Mouse (Mus musculus) kidney, embryonic 15.5 days (tissue): ENCODE results near the gene Zfp622. TPM values are rescaled to one million over a fixed set of nuclear protein-coding genes. Genes with fewer than 3 reads are reported as not detected.
A peak's percentile ranks its signal among the peaks of the same experiment; 100 is the strongest.
"Not testable (repeated sequence)": the region's sequence is repeated elsewhere in the genome, so short reads cannot be mapped to it uniquely, and the experiment has no call there.

ENCODE experiments used
- ATAC-seq: fragments of 200-750 bp; cut with Nextera tagmentation; replicated peaks from 2 replicates; pipeline ENCODE4 v1.8.0; 2017; ENCODE audit warnings: moderate TSS enrichment; ENCODE audit not compliant: low FRiP score
- H3K27ac ChIP-seq: fragments of 300-500 bp; sonication (generic); 2 replicates; pipeline ENCODE4 v1.5.1; 2015; ENCODE audit warnings: mild to moderate bottlenecking, inconsistent platforms
- H3K27me3 ChIP-seq: fragments of 300-500 bp; sonication (generic); 2 replicates; pipeline ENCODE4 v1.6.1; 2015; ENCODE audit warnings: inconsistent platforms
- H3K36me3 ChIP-seq: fragments of 300-500 bp; sonication (generic); 2 replicates; pipeline ENCODE4 v1.6.1; 2015; ENCODE audit warnings: inconsistent platforms
- H3K4me1 ChIP-seq: fragments of 300-500 bp; sonication (generic); 2 replicates; pipeline ENCODE4 v1.6.1; 2015; ENCODE audit warnings: inconsistent platforms
- H3K4me2 ChIP-seq: fragments of 300-500 bp; sonication (generic); 2 replicates; pipeline ENCODE4 v1.6.1; 2015; ENCODE audit warnings: moderate library complexity, mild to moderate bottlenecking, inconsistent platforms
- H3K4me3 ChIP-seq: fragments of 300-500 bp; sonication (generic); replicated peaks from 2 replicates; pipeline ENCODE4 v1.5.1; 2015; ENCODE audit warnings: mild to moderate bottlenecking, inconsistent platforms
- H3K9ac ChIP-seq: fragments of 300-500 bp; sonication (generic); 2 replicates; pipeline ENCODE4 v1.6.1; 2015; ENCODE audit warnings: mild to moderate bottlenecking, inconsistent platforms
- H3K9me3 ChIP-seq: fragments of 300-500 bp; sonication (generic); replicated peaks from 2 replicates; pipeline ENCODE4 v1.6.1; 2016; ENCODE audit warnings: inconsistent platforms
- WGBS: fragments of 180-500 bp; shearing (Covaris S2); methylation state at CpG from one replicate; pipeline ENCODE4 v1.1.7; 2015; ENCODE audit warnings: mixed read lengths; 5-methylcytosine and 5-hydroxymethylcytosine counted together
- polyA plus RNA-seq: library from polyadenylated mRNA; unstranded; fragments of >200 nt; fragmentation: Nextera tagmentation; extraction: Ambion mirVana; gene quantifications from 2 replicates; pipeline ENCODE4 v1.2.1, GENCODE M21; 2015

Gene Zfp622
- polyA plus RNA-seq, 1 experiment from 2014 or later: 32.8 TPM

- WGBS: 95% methylated on average over 6 of the region's 6 CpGs
- H3K9ac ChIP-seq: no peak overlapping the region
- no peak overlapping the region for H3K4me2 ChIP-seq
- H3K9me3 ChIP-seq: no peaks in the 10 kb centered on the region
- peaks cover 9% of the 10 kb centered on the region for H3K36me3 ChIP-seq
- no peaks in the 10 kb centered on the region for H3K27me3 ChIP-seq
- H3K4me1 ChIP-seq: no peaks in the 10 kb centered on the region
- no peak overlapping the region for H3K27ac ChIP-seq
- no peak overlapping the region for H3K4me3 ChIP-seq
- ATAC-seq: no peak
Observed at GRCm38 (mm10) chr15:25975810-25976209, 8.4 kb upstream of the Zfp622 start.

DNA sequence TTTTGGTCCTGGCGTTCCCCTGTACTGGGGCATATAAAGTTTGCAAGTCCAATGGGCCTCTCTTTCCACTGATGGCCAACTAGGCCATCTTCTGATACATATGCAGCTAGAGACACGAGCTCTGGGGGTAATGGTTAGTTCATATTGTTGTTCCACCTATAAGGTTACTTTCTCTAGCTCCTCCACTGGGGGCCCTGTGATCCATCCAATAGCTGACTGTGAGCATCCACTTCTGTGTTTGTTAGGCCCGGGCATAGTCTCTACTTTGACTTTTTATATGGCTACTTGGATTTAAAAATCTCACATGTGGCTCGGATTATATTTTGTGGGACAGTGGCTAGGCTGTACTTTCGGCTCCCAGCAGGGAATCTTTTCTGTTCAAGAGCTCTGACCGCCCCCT lies 552 bp upstream of the Zfp622 start:
- H3K27ac ChIP-seq: peak overlapping the region; percentile 89
- peaks cover 19% of the 10 kb centered on the region for H3K36me3 ChIP-seq
- WGBS: 16% methylated on average over 6 of the region's 6 CpGs
- peak overlapping the region; percentile 75 for H3K4me3 ChIP-seq
- not testable (repeated sequence) for H3K27me3 ChIP-seq, ATAC-seq, H3K9me3 ChIP-seq
- H3K4me2 ChIP-seq: peak overlapping the region; percentile 71
- H3K4me1 ChIP-seq: peaks cover 17% of the 10 kb centered on the region
- peak overlapping the region; percentile 72 for H3K9ac ChIP-seq

- ATAC-seq: peak; percentile 3; the same call in 1 of the 2 replicates
Observed at GRCm38 (mm10) chr15:25984734-25985492, 747 bp downstream of the Zfp622 start.

DNA sequence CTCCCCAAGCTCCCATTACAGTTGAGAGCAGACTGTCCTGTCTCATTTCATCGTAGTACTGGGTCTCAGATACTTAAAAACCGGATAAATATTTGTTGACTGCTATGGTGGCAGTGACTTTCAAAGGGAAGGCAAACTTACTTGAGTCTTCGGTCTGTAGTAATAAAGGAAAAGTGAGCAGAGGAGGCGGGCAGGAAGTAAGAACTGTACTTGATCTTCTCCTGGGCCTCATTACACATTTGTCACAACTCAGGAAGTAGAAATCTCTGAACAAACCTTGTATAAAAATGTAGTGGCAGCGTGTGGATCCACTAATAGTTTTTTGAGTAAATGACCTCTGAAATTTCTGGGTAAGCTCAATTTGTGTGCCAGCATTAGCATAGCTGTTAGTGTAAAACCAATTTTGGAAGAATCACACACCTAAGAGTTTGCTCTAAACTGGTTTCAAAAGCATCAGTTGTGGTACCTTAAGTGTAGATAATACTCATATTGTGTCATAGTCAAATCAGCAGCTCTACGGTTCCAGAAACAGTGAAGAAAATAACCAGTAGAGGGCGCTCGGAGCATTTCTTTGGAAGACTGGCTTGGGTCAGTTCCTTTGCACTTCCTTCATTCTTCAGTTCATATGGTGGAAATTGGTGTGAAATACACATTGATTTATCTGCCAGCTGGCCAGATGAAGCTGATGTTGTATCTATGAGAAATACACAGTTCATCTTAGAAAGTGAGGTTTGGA lies 9.0 kb downstream of the Zfp622 start:
- ATAC-seq: no peak
- no peak overlapping the region for H3K27ac ChIP-seq
- H3K4me1 ChIP-seq: 0 out of 2 replicates have a peak, but pooled peaks cover 3% of the 10 kb centered on the region
- no peaks in the 10 kb centered on the region for H3K9me3 ChIP-seq
- WGBS: 60% methylated on average over 8 of the region's 8 CpGs
- no peaks in the 10 kb centered on the region for H3K27me3 ChIP-seq
- no peak overlapping the region for H3K9ac ChIP-seq
- no peak overlapping the region for H3K4me3 ChIP-seq
- no peak overlapping the region for H3K4me2 ChIP-seq
- H3K36me3 ChIP-seq: peaks cover 84% of the 10 kb centered on the region

More at GRCm38 (mm10) chr15:25984734-25985492, 747 bp downstream of the Zfp622 start:
- Histone ChIP-seq H3K4me1 (peaks cover 17% of the 10 kb centered on the region), H3K9ac (peak overlapping the region; percentile 87), H3K27me3 (no peaks in the 10 kb centered on the region), H3K4me2 (peak overlapping the region; percentile 71), H3K9me3 (no peaks in the 10 kb centered on the region), H3K36me3 (peaks cover 30% of the 10 kb centered on the region), H3K27ac (peak overlapping the region; percentile 89), H3K4me3 (peak overlapping the region; percentile 75)
- WGBS: under 1% methylated on average over 71 of the region's 71 CpGs

DNA sequence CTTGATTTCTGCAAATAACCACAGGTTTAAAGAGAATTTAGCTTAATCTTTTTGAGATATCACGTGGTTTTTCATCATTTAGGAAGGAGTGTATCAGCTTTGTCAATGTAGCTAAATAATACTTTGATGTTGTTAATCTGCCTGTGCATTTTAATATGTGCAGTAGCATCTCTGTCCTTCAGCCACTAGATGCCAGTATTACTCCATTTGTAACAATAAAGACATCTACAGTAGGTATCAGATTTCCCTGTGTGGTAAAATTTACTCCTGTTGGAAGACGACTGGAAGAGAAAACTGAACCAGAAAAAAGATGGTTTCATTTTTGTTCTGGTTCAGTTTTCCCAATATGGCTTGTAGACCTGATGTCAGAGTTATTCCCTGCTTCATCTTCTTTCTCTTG lies 11.4 kb downstream of the Zfp622 start:
- no peak for ATAC-seq
- WGBS: 35% methylated on average over 2 of the region's 2 CpGs

GRCm38 (mm10) chr15:25999545-25999944 lies 15.4 kb downstream of the Zfp622 start:
- H3K36me3 ChIP-seq: peaks cover 30% of the 10 kb centered on the region
- not testable (repeated sequence) for H3K9ac ChIP-seq, H3K4me1 ChIP-seq, H3K4me2 ChIP-seq, H3K27ac ChIP-seq, H3K27me3 ChIP-seq, H3K9me3 ChIP-seq, H3K4me3 ChIP-seq
- ATAC-seq: peak; percentile 94
- 59% methylated on average over 5 of the region's 5 CpGs for WGBS

More for the DNA sequence above, 11.4 kb downstream of the Zfp622 start:
- no peaks in the 10 kb centered on the region for H3K4me1 ChIP-seq
- H3K27me3 ChIP-seq: no peaks in the 10 kb centered on the region
- H3K27ac ChIP-seq: no peak overlapping the region
- H3K36me3 ChIP-seq: peaks cover 67% of the 10 kb centered on the region
- H3K9ac ChIP-seq: no peak overlapping the region
- no peak overlapping the region for H3K4me3 ChIP-seq
- H3K9me3 ChIP-seq: no peaks in the 10 kb centered on the region
- H3K4me2 ChIP-seq: no peak overlapping the region

DNA sequence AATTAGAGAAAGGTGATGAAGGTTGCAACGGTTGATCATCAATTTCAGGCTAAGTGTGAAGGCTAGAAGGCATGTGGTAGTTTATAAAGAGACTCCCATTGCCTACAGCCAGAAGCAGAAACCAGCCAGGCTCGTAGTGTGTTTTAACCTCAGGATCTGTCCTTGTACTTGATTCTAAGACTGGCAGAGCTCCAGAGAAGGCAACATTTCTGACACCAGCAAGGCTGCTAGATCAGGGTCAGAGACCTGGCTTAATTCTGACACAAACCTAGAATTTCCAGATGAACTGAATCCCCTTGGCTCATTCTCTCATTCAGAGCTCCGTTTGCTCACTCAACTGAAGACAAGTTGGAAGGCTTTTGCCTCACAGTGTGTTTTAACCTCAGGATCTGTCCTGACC lies 24.5 kb downstream of the Zfp622 start:
- no peak for ATAC-seq
- Histone ChIP-seq H3K4me2 (no peak overlapping the region), H3K27ac (no peak overlapping the region), H3K36me3 (no peaks in the 10 kb centered on the region), H3K9ac (no peak overlapping the region), H3K27me3 (no peaks in the 10 kb centered on the region), H3K4me1 (peaks cover 3% of the 10 kb centered on the region; the same call in 1 of the 2 replicates), H3K4me3 (no peak overlapping the region), H3K9me3 (no peaks in the 10 kb centered on the region)
- 62% methylated on average over 3 of the region's 3 CpGs for WGBS

DNA sequence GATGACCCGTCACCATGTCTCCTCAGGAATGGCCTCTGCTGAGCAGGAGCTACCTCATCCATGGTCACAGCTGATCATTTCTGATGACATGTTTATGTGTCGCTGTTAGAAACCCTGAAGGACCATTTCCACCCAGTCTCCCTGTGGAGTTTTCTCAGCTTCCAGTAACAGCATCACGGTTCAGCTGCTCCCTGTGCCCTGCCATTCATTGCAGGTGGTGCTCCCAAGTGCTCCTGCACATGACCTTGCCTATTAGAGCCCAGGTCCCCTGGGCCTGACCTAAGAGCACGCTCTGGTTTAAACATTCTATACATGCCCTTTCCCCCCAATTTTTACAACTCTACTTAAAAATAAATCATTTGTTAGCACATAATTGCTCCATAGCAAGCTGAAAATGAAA lies 28.7 kb downstream of the Zfp622 start:
- Histone ChIP-seq H3K9me3 (no peaks in the 10 kb centered on the region), H3K27ac (no peak overlapping the region), H3K4me2 (no peak overlapping the region), H3K27me3 (no peaks in the 10 kb centered on the region), H3K9ac (no peak overlapping the region), H3K4me3 (no peak overlapping the region), H3K36me3 (no peaks in the 10 kb centered on the region), H3K4me1 (peaks cover 12% of the 10 kb centered on the region)
- no peak for ATAC-seq
- WGBS: 42% methylated on average over 4 of the region's 4 CpGs

GRCm38 (mm10) chr15:26015979-26016665 lies 32.0 kb downstream of the Zfp622 start:
- peaks cover 12% of the 10 kb centered on the region for H3K4me1 ChIP-seq
- H3K27me3 ChIP-seq: 0 out of 2 replicates have a peak, but pooled peaks cover 3% of the 10 kb centered on the region
- no peak overlapping the region for H3K27ac ChIP-seq
- H3K9ac ChIP-seq: no peak overlapping the region
- H3K9me3 ChIP-seq: no peaks in the 10 kb centered on the region
- H3K36me3 ChIP-seq: no peaks in the 10 kb centered on the region
- no peak overlapping the region for H3K4me3 ChIP-seq
- peak overlapping the region; percentile 21; the same call in 1 of the 2 replicates for H3K4me2 ChIP-seq
- peak; percentile 78 for ATAC-seq
- WGBS: 9% methylated on average over 14 of the region's 14 CpGs

- no peaks in the 10 kb centered on the region for H3K9me3 ChIP-seq
- H3K4me1 ChIP-seq: peaks cover 14% of the 10 kb centered on the region
- no peak overlapping the region for H3K4me2 ChIP-seq
- WGBS: 32% methylated on average over 8 of the region's 8 CpGs
- no peaks in the 10 kb centered on the region for H3K36me3 ChIP-seq
- H3K27ac ChIP-seq: no peak overlapping the region
- H3K4me3 ChIP-seq: no peak overlapping the region
- ATAC-seq: peak; percentile 85
- peaks cover 3% of the 10 kb centered on the region; the same call in 1 of the 2 replicates for H3K27me3 ChIP-seq
- no peak overlapping the region for H3K9ac ChIP-seq
Observed at GRCm38 (mm10) chr15:26021721-26022120, 37.6 kb downstream of the Zfp622 start.

DNA sequence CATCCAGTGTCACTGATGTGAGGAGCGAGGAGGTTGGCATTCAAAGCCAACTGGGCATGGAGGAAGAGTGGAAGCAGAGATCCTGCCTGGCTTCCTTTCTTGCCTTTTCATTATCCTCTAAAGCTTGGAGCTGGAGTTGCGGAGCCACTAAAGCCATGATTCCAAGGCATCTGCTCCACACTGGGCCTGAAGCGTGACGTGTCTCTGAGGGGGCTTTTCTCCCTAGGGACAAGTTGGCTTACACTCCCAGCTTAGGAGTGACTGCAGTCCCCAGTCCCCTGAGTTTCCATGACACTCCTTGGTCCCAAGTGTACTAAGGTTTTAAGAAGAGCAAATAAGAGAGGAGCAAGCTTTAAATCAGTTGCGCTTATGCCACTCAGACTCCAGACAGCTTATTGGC lies 38.5 kb downstream of the Zfp622 start:
- H3K4me1 ChIP-seq: peaks cover 14% of the 10 kb centered on the region
- no peak overlapping the region for H3K4me3 ChIP-seq
- H3K9me3 ChIP-seq: no peaks in the 10 kb centered on the region
- no peaks in the 10 kb centered on the region for H3K36me3 ChIP-seq
- no peak overlapping the region for H3K27ac ChIP-seq
- no peak overlapping the region for H3K9ac ChIP-seq
- WGBS: 73% methylated on average over 5 of the region's 5 CpGs
- ATAC-seq: no peak
- H3K27me3 ChIP-seq: peaks cover 3% of the 10 kb centered on the region; the same call in 1 of the 2 replicates
- no peak overlapping the region for H3K4me2 ChIP-seq

DNA sequence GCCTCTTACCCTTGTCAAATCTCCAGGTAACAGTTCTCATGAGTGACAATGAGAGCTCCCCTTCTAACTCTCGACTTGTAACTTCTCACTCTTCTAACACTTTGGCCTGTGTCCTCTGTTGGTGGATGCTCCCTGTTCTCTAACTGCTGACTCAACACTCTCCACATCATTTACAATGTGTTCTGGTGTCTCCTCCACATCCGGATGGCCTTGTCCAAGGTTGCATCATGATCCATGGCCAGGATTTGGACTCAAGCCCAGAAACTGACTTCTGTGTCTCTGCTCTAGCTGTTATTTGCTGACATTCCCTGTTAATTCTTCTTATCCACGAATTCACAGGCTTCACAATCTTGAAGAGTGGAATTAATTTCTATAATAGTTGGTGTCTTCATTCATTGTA lies 47.5 kb downstream of the Zfp622 start:
- no peak overlapping the region for H3K4me3 ChIP-seq
- H3K27ac ChIP-seq: no peak overlapping the region
- no peak overlapping the region for H3K9ac ChIP-seq
- no peak for ATAC-seq
- no peaks in the 10 kb centered on the region for H3K9me3 ChIP-seq
- no peaks in the 10 kb centered on the region for H3K4me1 ChIP-seq
- WGBS: 44% methylated on average over 3 of the region's 3 CpGs
- no peaks in the 10 kb centered on the region for H3K27me3 ChIP-seq
- no peaks in the 10 kb centered on the region for H3K36me3 ChIP-seq
- no peak overlapping the region for H3K4me2 ChIP-seq
